Mouse (Mus musculus) kidney, embryonic 15.5 days (tissue): Measurements from ENCODE around the gene Lima1. TPM values are rescaled to one million over a fixed set of nuclear protein-coding genes. Genes with fewer than 3 reads are reported as not detected.
"Not testable (repeated sequence)": the region's sequence is repeated elsewhere in the genome, so short reads cannot be mapped to it uniquely, and the experiment has no call there.

Experiments used
- ATAC-seq: fragments of 200-750 bp; cut with Nextera tagmentation; replicated peaks from 2 replicates; pipeline ENCODE4 v1.8.0; 2017; ENCODE audit warnings: moderate TSS enrichment; ENCODE audit not compliant: low FRiP score
- H3K27ac ChIP-seq: fragments of 300-500 bp; sonication (generic); 2 replicates; pipeline ENCODE4 v1.5.1; 2015; ENCODE audit warnings: mild to moderate bottlenecking, inconsistent platforms
- H3K27me3 ChIP-seq: fragments of 300-500 bp; sonication (generic); 2 replicates; pipeline ENCODE4 v1.6.1; 2015; ENCODE audit warnings: inconsistent platforms
- H3K36me3 ChIP-seq: fragments of 300-500 bp; sonication (generic); 2 replicates; pipeline ENCODE4 v1.6.1; 2015; ENCODE audit warnings: inconsistent platforms
- H3K4me1 ChIP-seq: fragments of 300-500 bp; sonication (generic); 2 replicates; pipeline ENCODE4 v1.6.1; 2015; ENCODE audit warnings: inconsistent platforms
- H3K4me2 ChIP-seq: fragments of 300-500 bp; sonication (generic); 2 replicates; pipeline ENCODE4 v1.6.1; 2015; ENCODE audit warnings: moderate library complexity, mild to moderate bottlenecking, inconsistent platforms
- H3K4me3 ChIP-seq: fragments of 300-500 bp; sonication (generic); replicated peaks from 2 replicates; pipeline ENCODE4 v1.5.1; 2015; ENCODE audit warnings: mild to moderate bottlenecking, inconsistent platforms
- H3K9ac ChIP-seq: fragments of 300-500 bp; sonication (generic); 2 replicates; pipeline ENCODE4 v1.6.1; 2015; ENCODE audit warnings: mild to moderate bottlenecking, inconsistent platforms
- H3K9me3 ChIP-seq: fragments of 300-500 bp; sonication (generic); replicated peaks from 2 replicates; pipeline ENCODE4 v1.6.1; 2016; ENCODE audit warnings: inconsistent platforms
- WGBS: fragments of 180-500 bp; shearing (Covaris S2); methylation state at CpG from one replicate; pipeline ENCODE4 v1.1.7; 2015; ENCODE audit warnings: mixed read lengths; 5-methylcytosine and 5-hydroxymethylcytosine counted together
- polyA plus RNA-seq: library from polyadenylated mRNA; unstranded; fragments of >200 nt; fragmentation: Nextera tagmentation; extraction: Ambion mirVana; gene quantifications from 2 replicates; pipeline ENCODE4 v1.2.1, GENCODE M21; 2015

Gene Lima1
- polyA plus RNA-seq, 1 experiment from 2014 or later, result 55.2 TPM

GRCm38 (mm10) chr15:99896621-99897020 is 21.4 kb upstream of the Lima1 start:
- Histone ChIP-seq H3K4me1 (no peaks in the 10 kb centered on the region), H3K4me2 (no peak overlapping the region), H3K9me3 (no peaks in the 10 kb centered on the region), H3K9ac (no peak overlapping the region), H3K27me3 (no peaks in the 10 kb centered on the region), H3K36me3 (no peaks in the 10 kb centered on the region), H3K4me3 (no peak overlapping the region), H3K27ac (no peak overlapping the region)
- no peak for ATAC-seq

DNA sequence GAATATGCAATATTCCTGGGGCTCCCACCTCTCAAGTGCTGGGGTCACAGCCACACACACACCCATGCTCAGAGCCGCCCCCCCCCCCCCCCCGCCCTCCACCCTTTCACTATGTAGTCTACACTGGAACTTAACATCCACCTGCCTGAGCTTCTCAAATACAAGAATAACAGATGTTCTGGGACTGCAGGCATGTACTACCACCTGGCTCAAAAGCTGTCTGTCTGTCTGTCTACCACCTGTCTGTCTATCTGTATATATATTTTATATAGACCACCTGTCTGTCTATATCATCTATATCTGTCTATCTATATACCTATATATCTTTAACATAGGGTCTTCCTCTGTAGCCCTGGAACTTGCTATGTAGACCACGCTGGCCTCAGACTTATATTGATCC is 16.1 kb upstream of the Lima1 start:
- H3K27ac ChIP-seq, result no peak overlapping the region
- ATAC-seq, result no peak
- H3K36me3 ChIP-seq, result no peaks in the 10 kb centered on the region
- 0 out of 2 replicates have a peak, but pooled peaks cover 2% of the 10 kb centered on the region for H3K9me3 ChIP-seq
- peaks cover 17% of the 10 kb centered on the region for H3K4me1 ChIP-seq
- no peak overlapping the region for H3K9ac ChIP-seq
- H3K27me3 ChIP-seq, result no peaks in the 10 kb centered on the region
- 0 out of 2 replicates have a peak overlapping the region, but pooled peaks have one; percentile 45 for H3K4me2 ChIP-seq
- 92% methylated on average over 2 of the region's 3 CpGs for WGBS
- no peak overlapping the region for H3K4me3 ChIP-seq

DNA sequence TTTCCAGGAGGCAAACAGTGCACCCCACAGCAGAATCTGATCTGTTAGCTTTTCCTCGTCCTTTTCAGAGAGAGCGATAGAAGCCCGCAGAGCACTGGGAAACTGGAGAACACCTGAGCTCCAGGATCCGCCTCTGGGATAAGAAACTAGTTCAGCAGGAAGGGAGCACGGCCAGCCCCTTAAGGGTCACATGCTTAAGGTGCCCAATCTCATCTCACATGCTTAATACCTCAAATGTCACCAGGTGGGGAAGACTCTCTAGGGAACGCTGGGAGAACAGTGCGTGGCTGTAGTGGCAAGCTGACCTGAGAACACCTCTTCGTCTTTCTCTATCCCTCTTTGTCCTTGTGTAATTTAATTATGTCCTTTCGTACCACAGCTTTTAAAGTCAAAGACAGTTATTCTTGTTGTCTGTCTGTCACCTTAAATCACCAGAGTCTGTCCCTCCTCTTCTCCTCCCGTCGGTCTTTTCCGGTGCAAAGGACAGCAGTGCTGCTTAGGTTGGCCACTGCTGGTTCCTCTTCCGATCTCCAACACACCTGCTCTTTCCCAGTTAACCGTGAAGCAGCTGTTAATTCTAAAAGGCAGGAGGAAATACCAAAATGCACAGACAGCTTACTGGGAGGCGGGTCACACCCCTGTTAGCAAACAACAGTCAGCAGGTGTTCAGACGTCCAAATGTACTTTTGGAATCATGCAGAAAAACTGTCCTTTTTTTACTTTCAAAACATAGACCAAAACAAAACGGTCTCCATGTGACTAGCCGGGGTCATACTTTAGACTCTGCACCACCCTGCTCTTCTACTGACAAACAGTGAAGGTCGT is 15.4 kb upstream of the Lima1 start:
- Histone ChIP-seq H3K27me3 (no peaks in the 10 kb centered on the region), H3K9ac (no peak overlapping the region), H3K36me3 (no peaks in the 10 kb centered on the region), H3K4me2 (peak overlapping the region; percentile 45), H3K4me1 (peaks cover 17% of the 10 kb centered on the region), H3K9me3 (0 out of 2 replicates have a peak, but pooled peaks cover 2% of the 10 kb centered on the region), H3K4me3 (peak overlapping the region; percentile 12; the same call in 1 of the 2 replicates), H3K27ac (peak overlapping the region; percentile 55)
- WGBS, result 29% methylated on average over 19 of the region's 19 CpGs
- ATAC-seq, result no peak; the same call in 1 of the 2 replicates

DNA sequence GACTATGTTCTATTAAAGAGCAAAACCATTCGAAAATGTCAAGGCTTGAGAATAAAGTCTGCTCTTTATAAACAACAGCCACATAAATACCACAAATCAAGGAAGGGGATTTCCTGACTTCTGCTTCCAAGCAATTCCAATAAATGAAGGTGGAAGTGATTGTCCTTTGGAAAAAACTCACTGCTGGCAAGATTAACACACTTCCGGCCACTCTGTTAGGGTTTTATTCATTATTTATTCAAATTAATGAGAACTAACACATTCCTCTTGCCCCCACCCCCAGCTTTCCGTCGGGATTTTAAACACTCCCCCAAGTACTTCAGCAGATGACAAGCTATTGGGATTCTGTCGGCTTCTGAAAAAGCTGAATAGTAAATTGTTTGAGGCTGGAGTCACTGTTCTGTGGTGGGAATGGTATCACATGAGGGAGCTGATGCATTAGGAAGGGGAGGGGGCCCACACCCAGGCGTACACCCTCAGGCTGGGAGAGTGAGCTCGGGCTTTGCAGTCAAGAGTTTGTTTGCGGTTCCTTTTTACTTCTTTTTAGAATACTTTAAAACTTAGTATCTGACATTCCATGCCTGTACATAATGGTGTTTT is 14.1 kb upstream of the Lima1 start:
- Histone ChIP-seq H3K27ac (peak overlapping the region; percentile 71; the same call in 1 of the 2 replicates), H3K4me1 (peaks cover 17% of the 10 kb centered on the region), H3K27me3 (no peaks in the 10 kb centered on the region), H3K36me3 (no peaks in the 10 kb centered on the region), H3K4me2 (no peak overlapping the region), H3K9ac (no peak overlapping the region), H3K4me3 (no peak overlapping the region), H3K9me3 (0 out of 2 replicates have a peak, but pooled peaks cover 2% of the 10 kb centered on the region)
- ATAC-seq, result no peak; the same call in 1 of the 2 replicates
- 37% methylated on average over 8 of the region's 8 CpGs for WGBS

DNA sequence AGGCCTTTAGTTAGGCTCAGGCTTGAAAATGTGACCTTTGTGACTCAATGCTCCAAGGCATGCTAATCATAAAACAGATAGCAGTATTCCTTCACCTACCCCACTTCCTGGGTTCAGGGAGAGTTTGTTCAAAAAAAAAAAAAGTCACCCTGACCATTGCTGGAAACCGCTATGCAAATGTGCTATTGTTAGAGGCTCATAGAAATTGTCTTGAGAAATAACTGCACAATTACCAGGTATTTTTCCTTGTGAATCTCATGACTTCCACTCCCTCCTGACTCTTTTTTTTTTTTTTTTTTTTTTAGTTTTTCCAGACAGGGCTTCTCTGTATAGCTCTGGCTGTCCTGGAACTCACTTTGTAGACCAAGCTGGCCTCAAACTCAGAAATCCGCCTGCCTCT is 11.9 kb upstream of the Lima1 start:
- H3K36me3 ChIP-seq, H3K4me3 ChIP-seq, H3K27me3 ChIP-seq, H3K27ac ChIP-seq, H3K9me3 ChIP-seq, H3K4me2 ChIP-seq, ATAC-seq, H3K9ac ChIP-seq: not testable (repeated sequence)
- 94% methylated on average over 2 of the region's 2 CpGs for WGBS
- peaks cover 17% of the 10 kb centered on the region for H3K4me1 ChIP-seq

DNA sequence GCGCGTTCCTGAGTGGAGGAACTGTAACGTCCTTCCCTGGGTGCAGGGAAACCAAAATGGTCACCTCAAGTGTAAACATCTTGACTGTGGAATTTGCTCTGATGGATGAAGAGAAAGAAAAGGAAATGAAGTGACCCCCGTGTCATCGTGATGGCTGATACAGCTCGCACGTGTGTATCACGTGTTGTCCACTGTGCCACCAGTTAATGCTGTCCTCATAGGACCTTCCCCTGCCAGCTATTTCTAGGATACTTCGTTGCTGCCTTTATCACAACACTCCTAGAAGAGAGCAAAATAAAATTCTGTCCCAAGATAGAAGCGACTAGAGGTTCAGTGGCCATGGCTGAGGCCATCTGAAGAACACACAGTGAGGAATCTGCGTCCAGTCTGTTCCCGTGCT is 8.8 kb upstream of the Lima1 start:
- Histone ChIP-seq H3K4me1 (peaks cover under 1% of the 10 kb centered on the region; the same call in 1 of the 2 replicates), H3K27me3 (no peaks in the 10 kb centered on the region), H3K4me2 (no peak overlapping the region), H3K9ac (no peak overlapping the region), H3K9me3 (0 out of 2 replicates have a peak, but pooled peaks cover 2% of the 10 kb centered on the region), H3K36me3 (no peaks in the 10 kb centered on the region), H3K27ac (no peak overlapping the region), H3K4me3 (no peak overlapping the region)
- no peak for ATAC-seq
- WGBS, result 85% methylated on average over 12 of the region's 12 CpGs

GRCm38 (mm10) chr15:99878541-99878940 is 3.3 kb upstream of the Lima1 start:
- H3K4me2 ChIP-seq, result no peak overlapping the region
- H3K27me3 ChIP-seq, result no peaks in the 10 kb centered on the region; the same call in 1 of the 2 replicates
- H3K9ac ChIP-seq, result no peak overlapping the region
- H3K4me3 ChIP-seq, result no peak overlapping the region
- no peaks in the 10 kb centered on the region for H3K36me3 ChIP-seq
- peaks cover 24% of the 10 kb centered on the region for H3K4me1 ChIP-seq
- WGBS, result 60% methylated on average over 5 of the region's 5 CpGs
- no peaks in the 10 kb centered on the region for H3K9me3 ChIP-seq
- peak overlapping the region; percentile 29; the same call in 1 of the 2 replicates for H3K27ac ChIP-seq
- ATAC-seq, result no peak

DNA sequence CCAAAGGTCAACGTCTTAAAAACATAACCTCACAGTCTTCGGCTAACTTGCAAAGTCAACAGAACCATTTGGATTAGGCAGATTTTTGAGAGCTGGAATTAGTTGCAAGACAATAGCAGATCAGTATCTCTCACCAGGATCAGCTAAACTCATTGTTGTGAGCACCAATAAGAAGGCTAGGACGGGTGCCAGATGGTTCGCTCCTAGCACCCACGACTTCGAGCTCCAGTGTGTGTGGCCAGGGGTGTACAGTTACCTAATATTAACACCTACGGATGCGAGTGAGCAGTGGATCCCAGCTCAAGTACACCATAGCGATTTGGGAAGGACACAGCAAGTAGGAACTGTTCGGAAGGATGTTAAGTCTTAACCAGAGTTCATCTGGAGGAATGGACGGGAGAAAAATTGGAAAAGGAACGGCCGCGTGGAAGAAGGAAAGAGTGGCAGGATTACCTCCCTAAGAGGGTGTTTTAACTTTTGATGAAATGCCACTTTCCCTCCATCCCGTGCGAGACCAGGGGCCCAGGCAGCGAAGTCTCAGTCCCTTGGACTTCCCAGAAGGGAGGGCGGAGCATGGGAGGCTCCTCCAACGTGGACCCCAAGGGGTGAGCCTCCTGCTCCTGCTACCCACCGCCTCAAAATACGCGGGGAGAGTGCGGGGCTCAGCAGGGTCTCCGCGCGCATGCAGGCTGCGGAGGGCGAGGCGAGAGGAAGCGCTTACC is 483 bp downstream of the Lima1 start:
- Histone ChIP-seq H3K9ac (peak overlapping the region; percentile 67), H3K36me3 (no peaks in the 10 kb centered on the region), H3K27me3 (no peaks in the 10 kb centered on the region; the same call in 1 of the 2 replicates), H3K4me1 (peaks cover 24% of the 10 kb centered on the region), H3K9me3 (no peaks in the 10 kb centered on the region), H3K4me2 (peak overlapping the region; percentile 92), H3K4me3 (peak overlapping the region; percentile 68), H3K27ac (0 out of 2 replicates have a peak overlapping the region, but pooled peaks have one; percentile 49)
- ATAC-seq, result peak; percentile 76
- WGBS, result 3% methylated on average over 30 of the region's 30 CpGs

DNA sequence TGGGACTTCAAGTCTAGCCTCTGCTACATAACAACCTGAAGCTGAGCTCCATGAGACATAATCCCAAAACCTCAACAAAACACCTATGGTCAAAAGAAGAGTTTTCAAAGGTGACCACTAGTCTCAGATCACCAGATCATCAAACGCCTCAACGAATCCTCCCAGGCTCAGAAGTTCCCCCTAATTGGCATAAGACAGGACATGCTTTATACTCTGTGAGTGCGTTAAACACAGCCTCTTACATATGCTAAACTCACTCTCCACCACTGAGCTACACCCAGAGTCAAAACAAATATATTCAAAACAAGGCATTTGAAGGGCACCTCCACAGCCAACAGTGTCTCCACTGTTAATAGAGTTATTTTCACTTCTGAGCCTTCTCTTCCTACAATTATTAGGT is 2.7 kb downstream of the Lima1 start:
- no peak overlapping the region for H3K4me2 ChIP-seq

GRCm38 (mm10) chr15:99867654-99868053 is 7.6 kb downstream of the Lima1 start:
- ATAC-seq, result 0 out of 2 replicates have a peak, but pooled peaks have one; percentile 54
- Histone ChIP-seq H3K27me3 (no peaks in the 10 kb centered on the region), H3K4me3 (no peak overlapping the region), H3K36me3 (no peaks in the 10 kb centered on the region), H3K9me3 (no peaks in the 10 kb centered on the region), H3K9ac (no peak overlapping the region), H3K27ac (no peak overlapping the region), H3K4me1 (peaks cover 20% of the 10 kb centered on the region), H3K4me2 (no peak overlapping the region)
- 60% methylated on average over 4 of the region's 4 CpGs for WGBS

More for the DNA sequence above, 2.7 kb downstream of the Lima1 start:
- H3K9ac ChIP-seq, result no peak overlapping the region
- ATAC-seq, result no peak
- no peaks in the 10 kb centered on the region; the same call in 1 of the 2 replicates for H3K27me3 ChIP-seq
- H3K27ac ChIP-seq, result no peak overlapping the region
- H3K4me1 ChIP-seq, result peaks cover 16% of the 10 kb centered on the region
- no peaks in the 10 kb centered on the region for H3K36me3 ChIP-seq
- H3K4me3 ChIP-seq, result no peak overlapping the region
- WGBS, result 85% methylated on average over 3 of the region's 3 CpGs
- H3K9me3 ChIP-seq, result no peaks in the 10 kb centered on the region

DNA sequence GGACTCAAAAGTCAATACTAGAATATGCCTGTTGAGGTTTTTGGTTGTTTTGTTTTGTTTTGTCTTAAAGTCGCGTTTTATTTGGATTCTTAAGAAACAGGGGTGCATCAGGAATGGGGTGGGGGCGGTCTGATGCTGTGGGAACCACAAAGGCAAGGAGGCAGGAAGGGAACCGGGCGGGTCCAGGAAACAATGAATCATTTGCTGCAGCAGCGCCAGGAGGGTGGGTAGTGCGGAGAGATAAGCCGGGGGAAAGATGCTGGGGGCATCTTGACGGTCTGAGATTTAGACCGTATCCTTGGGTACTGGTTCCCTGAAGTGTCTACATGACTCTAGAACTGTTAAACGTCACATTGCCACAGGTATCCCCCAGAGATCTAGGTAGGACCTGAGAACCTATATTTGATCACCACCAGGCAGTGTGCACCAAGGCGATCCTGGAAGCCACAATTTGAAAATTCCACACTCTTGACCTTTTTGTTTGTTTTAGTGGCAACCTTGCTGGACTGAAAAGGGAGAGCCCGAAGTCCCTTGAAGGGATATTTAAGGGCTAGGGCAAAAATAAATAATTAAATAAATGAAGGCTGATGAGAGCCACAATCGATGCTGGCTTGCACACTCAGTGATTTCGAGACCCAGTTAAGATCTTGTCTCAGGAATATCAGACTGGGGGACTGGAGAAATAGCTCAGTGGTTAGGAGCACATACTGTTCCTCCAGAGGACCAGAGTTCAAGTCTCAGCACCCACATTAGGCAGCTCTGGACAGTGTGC is 8.6 kb downstream of the Lima1 start:
- Histone ChIP-seq H3K27me3 (no peaks in the 10 kb centered on the region), H3K4me1 (peaks cover 28% of the 10 kb centered on the region), H3K9ac (no peak overlapping the region), H3K9me3 (no peaks in the 10 kb centered on the region), H3K4me2 (no peak overlapping the region), H3K4me3 (no peak overlapping the region), H3K36me3 (no peaks in the 10 kb centered on the region), H3K27ac (peak overlapping the region; percentile 57)
- 60% methylated on average over 15 of the region's 15 CpGs for WGBS
- no peak for ATAC-seq
